Mouse (Mus musculus) ovary, adult 2 months (tissue): ENCODE measurements around the gene Aen. TPM values are rescaled to one million over a fixed set of nuclear protein-coding genes. Genes with fewer than 3 reads are reported as not detected.

ENCODE experiments used
- polyA plus RNA-seq: library from polyadenylated mRNA; depleted of rRNA; stranded (reverse); fragments of >200 nt; gene quantifications from 2 replicates; pipeline ENCODE4 v1.2.3, GENCODE M21; 2012; rRNA removed

The Aen gene
- polyA plus RNA-seq: 35.9 and 36.4 TPM in 2 replicates

DNA sequence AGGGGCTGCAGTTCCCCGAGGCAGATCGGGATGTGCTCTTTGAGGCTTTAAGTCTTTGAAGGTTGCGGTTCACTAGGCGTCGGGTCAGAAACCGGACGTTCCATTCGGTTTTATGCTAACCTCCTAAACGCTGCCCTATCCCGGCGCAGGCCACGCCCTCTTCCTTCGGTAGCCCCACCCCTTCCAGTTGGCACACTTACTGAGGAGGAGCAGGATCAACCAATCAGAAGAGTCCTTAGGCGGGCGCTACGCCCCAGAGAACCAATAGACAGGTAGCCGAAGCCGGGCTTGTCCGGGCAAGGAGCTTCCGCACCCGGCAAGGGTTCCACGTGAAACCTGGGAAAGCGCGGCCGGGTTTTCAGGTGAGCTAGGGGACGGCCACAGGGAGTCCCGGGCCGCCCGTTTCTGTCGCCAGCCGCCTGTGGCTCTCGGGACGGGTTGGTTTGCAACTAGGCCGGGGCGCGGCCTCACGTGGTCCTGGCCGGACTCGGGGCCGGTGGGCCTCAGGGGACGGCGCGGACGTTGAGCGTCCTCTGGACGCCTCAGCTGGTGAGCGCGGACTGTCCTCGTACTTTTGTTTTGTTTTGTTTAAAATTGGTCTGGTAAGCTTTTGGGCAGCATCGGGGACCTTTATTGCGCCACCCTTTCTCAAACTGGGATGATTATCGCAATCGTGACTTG is at the start of gene Aen:
Gene Aen, plus strand, starts transcription at position 202 of the 681 bp plus-strand sequence.

DNA sequence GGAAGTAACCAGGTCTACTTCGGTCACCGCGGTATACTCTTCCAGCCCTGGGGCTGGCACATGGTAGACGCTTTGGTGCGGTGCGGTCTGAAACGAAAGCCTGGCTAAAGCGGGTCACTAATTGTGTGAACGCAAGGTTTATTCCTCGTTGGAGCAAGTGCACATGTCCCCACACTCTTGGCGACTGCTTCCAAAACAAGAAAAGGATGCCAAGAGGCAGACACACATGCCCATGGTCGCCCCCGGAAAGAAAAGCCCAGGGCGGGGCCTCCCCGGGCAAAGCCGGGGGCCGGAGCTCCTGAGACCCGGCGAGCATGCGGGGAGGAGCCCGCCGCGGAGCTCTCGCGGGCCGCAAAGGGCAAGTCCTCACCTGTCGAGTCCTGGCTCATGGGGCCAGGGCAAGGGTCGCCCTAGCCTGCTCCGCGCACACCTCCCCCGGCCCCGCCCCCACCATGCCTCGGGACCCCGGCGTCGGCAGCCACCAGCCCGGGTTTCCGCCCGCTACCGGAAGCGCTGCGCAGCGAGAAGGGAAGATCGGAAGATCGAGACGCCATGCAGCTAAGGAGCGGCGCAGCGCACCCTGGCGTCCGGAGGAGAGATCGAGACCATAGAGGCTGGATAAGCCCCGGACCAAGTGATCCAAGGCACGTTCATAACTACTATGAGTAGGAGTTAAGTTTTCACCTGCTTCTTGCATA is 48.8 kb upstream of the Aen start, which contains the start of gene Det1:
Gene Det1, minus strand, starts transcription at position 527 of the 698 bp plus-strand sequence.

DNA sequence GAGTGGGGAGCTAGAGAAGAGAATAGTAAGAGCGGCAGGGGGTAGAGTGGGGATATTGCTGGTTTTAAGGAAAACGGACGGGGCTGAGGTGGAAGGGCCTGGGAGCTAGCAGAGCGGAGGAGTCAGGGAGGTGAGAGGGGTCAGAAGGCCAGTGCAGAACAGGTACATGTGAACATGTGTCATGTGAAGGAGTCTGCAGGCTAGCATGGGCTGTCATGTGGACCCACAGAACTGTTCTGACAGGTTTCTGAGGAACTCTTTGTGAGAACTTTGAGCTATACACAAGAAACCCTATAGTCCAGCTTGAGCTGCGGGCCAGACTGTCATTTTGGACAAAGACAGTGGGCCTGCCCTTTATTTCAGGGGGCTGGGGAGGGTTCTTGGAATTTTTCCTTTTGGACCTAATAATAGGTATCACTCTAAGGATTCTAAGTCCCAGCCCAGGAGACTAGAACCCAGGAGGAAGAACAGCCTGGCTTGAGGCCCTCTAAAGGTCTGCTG is 17.4 kb downstream of the Aen start, which contains the start of gene Isg20:
Gene Isg20, plus strand, starts transcription at position 451 of the 501 bp plus-strand sequence.

Other genes starting within 250 kb of the Aen start
- gene Ntrk3, start 157.8 kb upstream of the Aen start, polyA plus RNA-seq: 16.1 and 17.0 TPM in 2 replicates
- 104 and 125 TPM in 2 replicates for gene Mrps11, start 112.7 kb upstream of the Aen start, polyA plus RNA-seq
- gene Mrpl46, start 112.3 kb upstream of the Aen start, polyA plus RNA-seq: 20.5 and 25.8 TPM in 2 replicates
- gene Det1, start 48.6 kb upstream of the Aen start, polyA plus RNA-seq: 21.8 and 26.1 TPM in 2 replicates
- 101 and 114 TPM in 2 replicates for gene Isg20, start 17.6 kb downstream of the Aen start, polyA plus RNA-seq
- gene Acan, start 157.6 kb downstream of the Aen start, polyA plus RNA-seq: 0.63 and 0.88 TPM in 2 replicates
- 1.5 and 2.2 TPM in 2 replicates for gene Hapln3, start 235.2 kb downstream of the Aen start, polyA plus RNA-seq